Mouse (Mus musculus) spleen, adult 2 months (tissue): Measurements from ENCODE around the gene Rptor.

Experiments
- CTCF ChIP-seq: fragments of 200-500 bp; IDR thresholded peaks from 2 replicates; pipeline ENCODE4 v1.5.1; 2011; ENCODE audit warnings: mild to moderate bottlenecking, inconsistent platforms; ENCODE audit not compliant: insufficient read depth, insufficient read length, insufficient replicate concordance; ENCODE audit errors: extremely low read depth
- POLR2A ChIP-seq: fragments of 200-500 bp; IDR thresholded peaks from 2 replicates; pipeline ENCODE4 v1.6.1; 2011; ENCODE audit warnings: low read depth, low read length, inconsistent platforms

GRCm38 (mm10) chr11:119883646-119884045, 280.9 kb downstream of the Rptor start:
- TF ChIP-seq CTCF: no peak
- no peak for TF ChIP-seq POLR2A
